Mouse (Mus musculus) embryonic fibroblast, embryonic 13.5 days (primary cell): ENCODE measurements around the gene Iars2. TPM values are rescaled to one million over a fixed set of nuclear protein-coding genes. Genes with fewer than 3 reads are reported as not detected.

Source experiments
- H3K27ac ChIP-seq: 2 replicates; pipeline ENCODE4 v1.5.1; 2012; ENCODE audit warnings: low read length, control low read depth, inconsistent platforms; ENCODE audit not compliant: insufficient read depth
- H3K4me1 ChIP-seq: 2 replicates; pipeline ENCODE4 v1.6.1; 2011; ENCODE audit warnings: low read length; ENCODE audit not compliant: control insufficient read depth, insufficient read depth
- H3K4me3 ChIP-seq: 2 replicates; pipeline ENCODE4 v1.5.1; 2011; ENCODE audit warnings: mild to moderate bottlenecking, control low read depth, low read length; ENCODE audit not compliant: insufficient read depth
- CTCF ChIP-seq: IDR thresholded peaks from 2 replicates; pipeline ENCODE4 v1.5.1; 2011; ENCODE audit warnings: mild to moderate bottlenecking, control low read depth, low read length, moderate library complexity, borderline replicate concordance; ENCODE audit not compliant: insufficient read depth
- POLR2A ChIP-seq: IDR thresholded peaks from 2 replicates; pipeline ENCODE4 v1.6.1; 2011; ENCODE audit warnings: low read depth, mild to moderate bottlenecking, control low read depth, low read length, moderate library complexity
- polyA plus RNA-seq: library from polyadenylated mRNA; stranded (reverse); fragments of >200 nt; gene quantifications from 2 replicates; pipeline ENCODE4 v1.2.4, GENCODE M21; 2011; ENCODE audit warnings: low read depth; ENCODE audit not compliant: missing spikeins, insufficient read length

Gene Iars2
- polyA plus RNA-seq, 1 experiment: 42.9 TPM

DNA sequence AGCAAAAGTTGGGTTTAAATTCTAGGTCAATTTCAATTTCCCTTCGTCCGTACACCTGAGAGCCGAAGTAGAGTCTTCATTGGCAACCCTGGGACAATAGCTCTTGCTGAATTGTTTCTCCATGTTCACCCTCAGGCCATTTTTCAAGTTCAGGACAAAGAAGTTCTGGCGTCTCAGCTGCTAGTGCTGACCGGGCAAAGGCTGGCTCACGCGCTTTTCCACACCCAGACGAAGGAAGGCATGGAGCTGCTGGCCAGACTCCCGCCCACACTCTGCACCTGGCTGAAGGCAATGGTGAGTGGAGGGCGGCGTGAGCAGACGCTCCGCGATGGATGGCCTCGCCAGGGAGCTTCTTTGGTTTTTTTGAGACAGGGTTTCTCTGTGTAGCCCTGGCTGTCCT, 45.9 kb downstream of the Iars2 start:
- H3K27ac ChIP-seq: no peak overlapping the region
- no peak overlapping the region for H3K4me3 ChIP-seq
- H3K4me1 ChIP-seq: 0 out of 2 replicates have a peak, but pooled peaks cover 2% of the 10 kb centered on the region
- TF ChIP-seq POLR2A (no peak), CTCF (no peak)

DNA sequence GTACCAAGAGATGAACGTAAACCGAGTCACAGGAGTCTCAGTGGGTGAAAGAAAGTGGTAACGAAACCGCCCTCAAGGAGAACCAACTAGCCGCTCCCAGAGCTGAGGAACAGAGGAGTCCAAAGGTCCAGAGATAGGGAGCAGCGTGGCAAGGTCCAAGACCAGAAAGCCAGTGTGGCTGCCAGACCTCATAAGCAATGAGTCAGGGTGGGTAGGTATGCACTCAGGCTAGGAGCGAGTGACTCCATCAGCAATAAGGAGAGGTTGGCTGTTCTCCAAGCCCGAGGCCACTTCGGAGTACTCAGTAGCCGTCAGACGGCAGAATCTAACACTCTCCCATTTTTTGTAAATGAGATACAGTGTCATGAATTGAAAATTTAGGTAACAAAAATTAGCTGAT, 46.4 kb downstream of the Iars2 start:
- Histone ChIP-seq H3K4me3 (no peak overlapping the region), H3K27ac (no peak overlapping the region), H3K4me1 (0 out of 2 replicates have a peak, but pooled peaks cover 2% of the 10 kb centered on the region)
- TF ChIP-seq POLR2A: no peak
- no peak for TF ChIP-seq CTCF

DNA sequence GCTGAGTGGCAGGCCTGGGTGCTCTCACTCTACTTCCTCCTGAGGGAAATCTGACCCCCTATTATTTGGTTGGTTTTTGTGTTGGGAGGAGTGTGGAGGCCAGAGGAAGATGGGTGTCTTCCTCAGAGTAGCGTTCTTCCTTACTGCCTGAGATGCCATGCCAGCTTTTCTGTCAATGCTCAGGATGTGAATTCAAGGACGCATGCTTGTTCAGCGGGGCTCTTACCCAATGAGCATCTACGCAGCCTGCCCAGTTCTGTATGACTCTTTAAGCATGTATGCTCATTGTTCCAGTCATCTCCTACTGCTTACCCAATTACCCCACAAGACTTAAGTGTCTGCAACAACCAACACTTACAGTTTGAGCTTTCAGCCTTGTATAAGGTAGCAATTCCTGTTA, 48.6 kb downstream of the Iars2 start:
- H3K4me1 ChIP-seq: 0 out of 2 replicates have a peak, but pooled peaks cover 2% of the 10 kb centered on the region
- no peak for TF ChIP-seq CTCF
- TF ChIP-seq POLR2A: no peak
- no peak overlapping the region for H3K27ac ChIP-seq
- H3K4me3 ChIP-seq: no peak overlapping the region

DNA sequence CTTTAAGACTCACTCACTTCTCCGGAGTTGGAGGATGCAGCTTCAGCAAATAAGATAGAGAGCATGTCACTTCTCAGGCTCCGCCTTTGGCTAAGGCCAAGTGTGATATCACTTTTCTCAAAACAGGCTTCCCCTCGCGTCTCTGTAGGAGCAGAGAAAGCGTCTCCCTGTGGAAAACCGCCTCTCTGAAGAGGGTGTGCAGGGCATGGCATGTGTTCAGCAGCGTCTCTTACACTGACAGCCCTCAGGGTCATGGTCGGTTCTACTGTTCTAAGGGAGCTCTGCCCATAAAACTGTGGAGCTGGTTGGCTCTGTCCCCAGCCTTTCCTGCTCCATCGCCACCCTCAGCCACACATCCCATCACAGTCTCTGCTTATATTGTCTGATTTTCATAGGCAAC, 49.9 kb downstream of the Iars2 start:
- no peak overlapping the region for H3K4me3 ChIP-seq
- 0 out of 2 replicates have a peak, but pooled peaks cover 2% of the 10 kb centered on the region for H3K4me1 ChIP-seq
- H3K27ac ChIP-seq: no peak overlapping the region
- TF ChIP-seq CTCF (no peak), POLR2A (no peak)

DNA sequence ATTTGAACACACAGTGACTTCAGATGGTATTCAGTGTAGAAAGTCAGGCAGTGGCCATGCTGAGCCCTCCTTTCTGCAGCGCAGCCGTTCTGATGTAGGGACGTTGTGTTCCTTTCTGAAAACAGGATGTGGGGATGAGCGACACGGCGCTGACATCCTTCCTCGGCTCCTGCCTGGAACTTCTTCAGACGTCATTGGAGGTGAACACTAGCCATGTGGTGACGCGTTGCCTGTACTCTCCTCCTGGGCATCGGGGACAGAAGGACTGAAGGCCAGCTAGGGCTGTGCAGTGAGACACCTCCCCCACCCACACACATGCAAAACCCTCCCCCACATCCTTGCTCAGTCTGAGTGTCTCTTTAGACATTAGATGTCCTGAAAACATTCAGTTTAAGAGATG, 52.2 kb downstream of the Iars2 start:
- H3K4me1 ChIP-seq: no peaks in the 10 kb centered on the region
- TF ChIP-seq CTCF (no peak), POLR2A (no peak)
- H3K4me3 ChIP-seq: no peak overlapping the region
- no peak overlapping the region for H3K27ac ChIP-seq

DNA sequence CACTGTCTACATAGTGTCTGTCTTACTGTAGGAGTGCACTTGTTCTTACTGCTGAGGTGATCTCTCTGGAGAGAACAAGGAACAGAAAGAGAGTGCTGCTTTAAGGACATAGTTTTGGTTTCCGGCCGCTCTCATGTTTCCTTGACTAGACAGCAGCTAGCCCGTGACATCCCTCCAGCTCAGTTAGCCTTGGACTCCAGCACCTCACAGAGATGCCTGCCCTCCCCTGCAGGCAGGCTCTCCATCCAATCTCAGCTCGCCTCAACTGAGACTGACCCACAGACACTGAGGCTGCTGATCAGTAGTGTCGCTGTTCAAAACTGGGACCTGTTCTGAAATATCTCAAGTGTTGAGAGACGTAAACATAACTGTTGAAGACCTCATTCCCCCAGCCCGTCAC, 53.2 kb downstream of the Iars2 start:
- Histone ChIP-seq H3K27ac (no peak overlapping the region), H3K4me3 (no peak overlapping the region), H3K4me1 (no peaks in the 10 kb centered on the region)
- TF ChIP-seq POLR2A (no peak), CTCF (no peak)

DNA sequence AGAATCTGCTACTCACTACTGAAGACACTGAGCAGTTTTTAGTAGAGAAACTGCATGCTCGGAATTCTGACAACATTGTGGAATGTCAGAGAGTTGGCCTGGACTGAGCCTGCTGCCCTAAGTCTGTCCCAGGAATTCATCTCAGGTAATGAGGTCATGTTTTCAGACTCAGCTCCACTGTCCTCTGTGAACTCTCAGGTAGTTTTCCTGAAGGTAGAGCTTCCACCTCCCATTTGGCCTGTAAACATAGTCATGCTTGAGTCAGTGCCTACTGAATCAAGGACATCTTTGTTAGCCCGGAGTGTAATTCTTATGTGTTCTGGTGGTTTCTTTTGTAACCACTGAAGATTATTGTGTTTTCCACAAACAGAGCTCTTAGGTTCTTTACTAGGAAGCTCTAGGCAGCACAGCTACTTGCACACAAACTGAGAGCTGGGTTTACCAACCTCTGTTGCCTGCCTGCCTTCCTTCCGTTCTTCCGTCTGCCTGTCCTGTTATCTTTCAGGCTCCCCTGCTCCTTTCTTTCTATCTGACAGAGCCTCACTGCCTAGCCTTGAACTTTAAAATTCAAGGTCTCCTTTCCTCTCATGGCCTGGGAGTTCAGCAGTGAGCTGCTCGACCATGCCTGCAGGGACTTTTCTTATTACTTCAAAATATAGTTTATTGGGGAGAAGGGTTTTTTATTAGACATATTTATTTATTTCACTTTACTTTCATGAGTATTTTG, 54.2 kb downstream of the Iars2 start:
- H3K27ac ChIP-seq: no peak overlapping the region

DNA sequence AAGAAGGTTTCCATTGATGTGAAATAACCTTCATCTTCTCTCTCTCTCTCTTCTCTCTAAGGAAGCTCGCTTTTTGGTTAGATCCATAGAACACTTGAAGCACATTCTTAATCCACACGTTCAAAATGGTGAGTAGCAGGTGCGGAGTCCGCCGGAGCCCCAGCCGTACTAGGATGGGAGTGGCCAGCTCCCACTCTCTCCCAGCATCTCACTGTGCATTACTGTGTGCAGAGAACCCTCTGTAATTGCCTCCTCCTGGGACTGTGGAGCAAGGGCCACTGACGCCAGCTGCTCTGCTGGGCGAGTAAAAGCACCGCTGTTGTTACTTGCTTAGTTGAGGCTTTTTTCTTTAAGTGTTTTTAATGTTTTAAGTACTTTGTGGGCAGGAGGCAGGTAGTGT, 57.8 kb downstream of the Iars2 start:
- TF ChIP-seq CTCF (no peak), POLR2A (no peak)
- no peaks in the 10 kb centered on the region for H3K4me1 ChIP-seq
- H3K27ac ChIP-seq: no peak overlapping the region
- no peak overlapping the region for H3K4me3 ChIP-seq

More for the DNA sequence above, 54.2 kb downstream of the Iars2 start:
- Histone ChIP-seq H3K4me3 (no peak overlapping the region), H3K4me1 (no peaks in the 10 kb centered on the region)
- TF ChIP-seq CTCF (no peak), POLR2A (no peak)

DNA sequence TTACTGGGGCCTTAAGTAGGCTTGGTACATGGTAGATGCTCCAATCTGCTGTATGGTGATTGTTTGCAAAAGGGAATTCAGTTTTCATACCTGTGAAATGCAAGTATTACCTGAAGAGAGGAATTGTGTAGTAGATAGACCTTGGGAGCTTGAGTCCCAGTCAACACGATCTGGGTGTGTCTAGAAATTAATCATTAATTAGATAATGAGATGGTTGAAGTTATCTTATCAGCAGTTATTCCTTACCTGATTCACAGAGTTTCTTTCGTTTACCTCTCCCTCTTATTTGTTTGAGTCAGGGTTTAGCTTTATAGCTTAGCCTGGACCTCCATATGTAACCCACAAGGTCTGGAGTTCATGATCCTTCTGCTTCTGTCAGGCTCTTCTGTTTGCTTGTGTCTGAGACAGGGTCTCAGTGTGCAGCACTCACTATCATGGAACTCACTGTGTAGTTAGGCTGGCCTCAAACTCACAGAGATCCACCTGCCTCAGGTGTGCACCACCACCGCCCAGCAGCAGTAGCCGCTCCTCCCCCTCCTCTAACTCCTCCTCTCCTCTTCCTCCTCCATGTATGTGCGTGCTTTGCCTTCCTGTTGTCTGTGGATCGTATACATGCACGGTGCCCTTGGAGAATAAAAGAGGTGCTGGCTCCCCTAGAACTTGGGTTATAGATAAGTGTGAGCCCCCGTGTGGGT, 58.6 kb downstream of the Iars2 start:
- TF ChIP-seq POLR2A (no peak), CTCF (no peak)
- Histone ChIP-seq H3K4me3 (no peak overlapping the region), H3K27ac (no peak overlapping the region), H3K4me1 (no peaks in the 10 kb centered on the region)

DNA sequence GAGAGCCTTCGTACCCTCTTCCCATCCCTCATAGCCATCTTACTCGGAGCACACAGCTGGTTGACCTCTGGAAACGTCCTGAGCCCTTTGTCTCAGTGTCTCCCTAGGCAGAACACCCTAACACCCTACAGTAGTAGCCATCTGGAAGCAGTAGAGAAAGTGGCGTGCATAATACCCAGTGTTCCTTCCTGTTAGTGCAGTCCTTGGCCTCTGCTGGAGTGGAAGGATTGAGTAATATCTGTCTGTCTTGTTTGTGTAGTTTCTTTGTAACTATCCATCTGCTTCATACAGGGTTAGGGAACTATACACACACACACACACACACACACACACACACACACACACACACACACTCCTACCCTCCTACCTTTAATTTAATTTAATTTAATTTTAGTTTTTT, 60.5 kb downstream of the Iars2 start:
- Histone ChIP-seq H3K4me1 (no peaks in the 10 kb centered on the region), H3K27ac (no peak overlapping the region), H3K4me3 (no peak overlapping the region)
- TF ChIP-seq CTCF (no peak), POLR2A (no peak)
